Mouse (Mus musculus) cerebral cortex, adult 2 months (tissue): ENCODE data around the gene Slc34a3.

Experiments
- WGBS: fragments of 180-500 bp; shearing (Covaris S2); methylation state at CpG from one replicate; pipeline ENCODE4 v1.1.7; 2018; 5-methylcytosine and 5-hydroxymethylcytosine counted together

Slc34a3 gene

GRCm38 (mm10) chr2:25234050-25234449, at the start of gene Slc34a3:
Gene Slc34a3 (minus strand): TSS chr2:25234364.
- 86% methylated on average over 3 of the region's 3 CpGs for WGBS

GRCm38 (mm10) chr2:25278928-25279882, 45.0 kb upstream of the Slc34a3 start:
- WGBS, result 61% methylated on average over 13 of the region's 13 CpGs

GRCm38 (mm10) chr2:25273010-25273409, 38.8 kb upstream of the Slc34a3 start:
- WGBS, result 36% methylated on average over 16 of the region's 16 CpGs

DNA sequence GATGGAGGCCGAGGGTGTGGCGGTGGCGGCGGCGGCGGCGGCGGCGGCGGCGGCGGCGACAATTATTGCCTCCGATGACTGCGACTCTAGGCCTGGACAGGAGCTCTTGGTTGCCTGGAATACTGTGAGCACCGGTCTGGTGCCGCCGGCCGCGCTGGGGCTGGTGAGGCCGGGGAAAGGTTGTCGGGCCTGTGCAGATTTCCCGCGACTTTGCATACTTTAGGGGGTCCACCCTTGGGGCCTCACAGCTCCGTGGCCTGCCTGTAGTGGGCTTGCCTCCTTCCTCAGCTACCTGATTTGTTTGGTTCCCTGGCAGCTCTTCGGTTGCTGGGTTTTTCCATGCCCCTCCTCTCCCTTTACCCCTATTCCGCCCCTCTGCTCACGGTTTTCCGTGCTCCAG, 38.4 kb upstream of the Slc34a3 start:
- under 1% methylated on average over 29 of the region's 29 CpGs for WGBS

DNA sequence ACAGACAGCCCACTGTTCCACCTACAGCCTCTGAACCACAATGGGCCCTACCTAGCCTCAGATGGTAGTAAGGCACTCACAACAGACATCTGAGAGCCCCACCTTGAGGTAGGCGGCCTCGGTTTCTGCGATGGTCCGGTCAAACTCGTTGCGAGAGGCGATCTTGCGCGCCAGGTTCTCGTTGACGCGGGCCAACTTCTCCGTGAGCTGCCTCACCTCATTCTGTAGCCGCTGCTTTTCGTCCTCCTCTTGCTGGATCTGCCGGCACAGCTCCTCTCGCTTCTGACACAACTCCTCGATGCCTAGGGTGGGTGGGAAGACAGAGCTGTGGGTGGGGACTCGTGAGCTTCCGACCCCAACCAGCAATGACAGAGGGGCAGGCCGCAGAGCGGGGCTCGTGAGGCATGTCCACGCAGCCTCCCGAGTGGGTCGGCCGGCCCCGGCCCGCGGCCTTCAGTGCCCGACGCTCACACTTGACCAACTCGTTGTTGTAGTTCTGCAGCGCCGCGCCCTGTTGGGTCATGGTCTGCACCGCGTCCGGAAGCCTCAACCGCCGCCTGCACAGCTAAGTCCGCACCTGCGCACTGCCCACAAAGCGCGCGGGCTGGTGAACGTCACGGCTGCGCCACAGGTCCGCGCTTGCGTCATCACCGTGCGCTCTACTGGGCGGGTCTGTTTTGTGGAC, 37.8 kb upstream of the Slc34a3 start, which contains the start of the genes Ssna1 and Anapc2:
TSS of gene Ssna1 (minus strand) at position 612 of the 685 bp plus-strand sequence.
TSS of gene Anapc2 (plus strand) at position 652 of the 685 bp plus-strand sequence.
- under 1% methylated on average over 55 of the region's 55 CpGs for WGBS

GRCm38 (mm10) chr2:25267746-25268309, 33.7 kb upstream of the Slc34a3 start:
- WGBS, result 71% methylated on average over 4 of the region's 4 CpGs

- WGBS, result 26% methylated on average over 2 of the region's 2 CpGs
Observed at GRCm38 (mm10) chr2:25266720-25267119, 32.6 kb upstream of the Slc34a3 start.

GRCm38 (mm10) chr2:25265897-25266656, 31.9 kb upstream of the Slc34a3 start:
- WGBS, result 55% methylated on average over 6 of the region's 6 CpGs

- 62% methylated on average over 3 of the region's 3 CpGs for WGBS
Observed at GRCm38 (mm10) chr2:25264851-25265250, 30.7 kb upstream of the Slc34a3 start.

DNA sequence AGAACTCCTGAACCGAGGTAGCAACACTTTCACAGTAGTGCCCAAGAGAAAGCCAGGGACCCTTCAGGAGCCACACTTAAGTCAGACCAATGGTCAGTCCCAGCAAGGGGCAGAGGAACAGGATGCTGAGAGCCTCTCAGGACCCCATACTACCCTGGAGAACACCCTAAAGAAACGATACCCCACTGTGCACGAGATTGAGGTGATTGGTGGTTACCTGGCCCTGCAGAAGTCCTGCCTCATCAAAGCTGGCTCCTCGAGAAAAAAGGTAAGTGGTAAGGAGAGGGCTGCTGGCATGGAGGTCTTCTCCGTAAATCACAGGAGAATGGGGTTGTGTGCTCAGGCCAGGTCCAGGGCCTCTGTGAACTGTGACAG, 30.1 kb upstream of the Slc34a3 start:
- WGBS, result 77% methylated on average over 5 of the region's 5 CpGs

DNA sequence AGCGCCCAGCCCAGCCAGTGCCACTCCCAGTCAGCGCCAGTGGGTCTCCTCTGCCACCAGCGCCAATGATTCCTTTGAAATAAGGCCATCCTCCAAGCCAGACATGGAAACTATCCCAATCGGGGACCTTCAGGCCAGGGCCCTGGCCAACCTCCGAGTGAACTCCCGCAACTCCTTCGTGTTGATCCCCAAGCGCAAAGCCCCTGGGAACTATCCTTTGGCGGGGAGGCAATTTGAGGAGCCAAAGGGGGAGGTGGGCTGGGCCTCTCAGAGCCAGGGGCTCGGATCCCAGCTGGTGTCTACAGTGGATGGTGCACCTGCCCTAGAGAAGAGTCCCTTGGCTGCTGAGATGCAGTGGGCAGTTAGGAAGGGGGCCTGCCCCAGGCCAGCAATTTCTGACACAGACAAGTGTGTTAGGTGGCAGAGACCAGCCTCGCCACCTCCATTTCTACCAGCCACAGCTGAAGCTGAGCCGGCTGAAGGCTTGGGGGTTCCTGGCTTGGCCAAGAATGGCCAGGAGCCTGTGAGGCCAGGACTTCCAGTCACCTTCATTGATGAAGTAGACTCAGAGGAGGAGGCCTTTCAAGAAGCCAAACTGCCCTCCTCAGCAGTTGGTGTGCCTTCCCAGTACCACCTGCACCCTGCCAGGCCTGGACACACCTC, 29.6 kb upstream of the Slc34a3 start:
- WGBS, result 33% methylated on average over 12 of the region's 12 CpGs

DNA sequence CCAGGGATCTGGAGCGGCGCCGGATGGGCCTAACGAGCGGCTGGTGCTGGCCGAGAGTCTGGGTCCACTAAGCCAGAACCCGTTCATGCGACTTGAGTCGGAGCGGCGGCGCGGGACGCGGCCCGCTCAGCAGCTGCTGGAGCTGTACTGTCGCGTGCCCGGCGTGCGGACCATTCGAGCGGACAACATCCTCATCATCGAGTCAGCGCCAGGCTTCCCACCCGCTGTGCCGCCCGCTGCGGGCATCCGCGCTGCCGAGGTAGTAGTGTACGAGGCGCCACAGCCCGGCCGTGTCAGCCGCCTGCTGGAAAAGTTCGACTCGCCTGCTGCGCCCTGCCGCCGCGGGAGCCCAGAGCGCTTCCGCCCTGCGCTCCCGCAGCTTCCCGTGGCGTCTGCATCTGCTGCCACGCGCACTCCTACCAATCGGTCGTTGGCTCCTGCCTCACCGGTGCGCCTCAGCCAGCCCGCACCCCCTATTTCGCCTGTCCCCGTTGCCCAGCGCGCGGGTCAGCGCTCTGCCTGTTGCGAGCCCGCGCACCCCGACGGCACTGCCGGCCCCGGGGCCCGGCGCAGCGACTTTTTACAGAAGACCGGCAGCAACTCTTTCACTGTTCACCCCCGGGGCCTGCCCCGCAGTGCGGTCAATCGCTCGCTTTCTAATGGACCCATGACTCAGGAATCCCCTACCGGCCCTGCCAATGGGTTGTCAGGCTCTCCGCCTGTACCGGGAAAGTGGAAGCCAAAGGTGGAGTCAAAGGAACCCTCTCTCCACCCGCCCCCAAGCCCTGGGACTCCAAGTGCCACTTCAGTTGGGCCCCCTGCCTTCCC, 28.8 kb upstream of the Slc34a3 start:
- WGBS, result under 1% methylated on average over 82 of the region's 82 CpGs

DNA sequence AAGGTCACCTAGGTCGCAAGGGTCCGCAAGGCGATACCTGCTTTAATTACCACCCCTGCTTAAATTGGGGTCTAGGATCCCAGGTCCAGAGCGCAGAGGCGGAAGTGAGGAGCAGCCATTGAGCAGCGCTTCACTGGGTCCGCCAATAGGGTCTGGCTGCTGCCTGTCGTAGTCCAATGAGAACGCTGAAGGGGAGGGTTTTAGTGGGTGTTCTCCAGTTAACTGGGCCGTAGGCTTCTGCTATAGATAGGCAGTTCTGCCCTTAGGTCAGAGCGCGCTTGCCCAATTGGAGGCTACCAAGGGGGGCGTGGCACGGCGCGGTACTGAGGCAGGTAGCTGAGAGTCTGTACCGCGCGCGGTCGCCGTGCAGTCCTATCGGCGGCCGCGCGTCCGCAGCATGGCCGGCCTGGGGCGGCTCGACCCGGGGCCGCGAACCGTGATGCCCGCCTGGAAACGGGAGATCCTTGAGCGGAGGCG, 28.2 kb upstream of the Slc34a3 start, which contains the start of gene Tprn:
TSS of gene Tprn (plus strand) at position 328 of the 477 bp plus-strand sequence.
- WGBS, result under 1% methylated on average over 39 of the region's 39 CpGs

- 29% methylated on average over 12 of the region's 12 CpGs for WGBS
Observed at GRCm38 (mm10) chr2:25261870-25262269, 27.7 kb upstream of the Slc34a3 start.

DNA sequence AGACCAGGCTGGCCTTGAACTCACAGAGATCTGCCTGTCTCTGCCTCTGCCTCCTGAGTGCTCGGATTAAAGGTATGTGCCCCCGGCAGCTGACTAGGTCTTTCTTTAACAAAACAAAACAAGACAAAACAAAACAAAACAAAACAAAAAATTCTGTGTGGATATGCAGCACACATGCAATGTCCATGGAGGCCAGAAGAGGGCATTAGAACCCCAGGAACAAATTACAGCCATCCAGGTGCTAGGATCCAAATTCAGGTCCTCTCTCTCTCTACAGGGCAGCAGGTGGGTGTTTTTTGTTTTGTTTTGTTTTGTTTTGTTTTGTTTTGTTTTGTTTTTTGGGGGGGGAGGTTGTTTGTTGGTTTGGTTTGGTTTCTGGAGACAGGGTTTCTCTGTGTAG, 24.7 kb upstream of the Slc34a3 start:
- 59% methylated on average over 2 of the region's 2 CpGs for whole genome bisulfite sequencing

DNA sequence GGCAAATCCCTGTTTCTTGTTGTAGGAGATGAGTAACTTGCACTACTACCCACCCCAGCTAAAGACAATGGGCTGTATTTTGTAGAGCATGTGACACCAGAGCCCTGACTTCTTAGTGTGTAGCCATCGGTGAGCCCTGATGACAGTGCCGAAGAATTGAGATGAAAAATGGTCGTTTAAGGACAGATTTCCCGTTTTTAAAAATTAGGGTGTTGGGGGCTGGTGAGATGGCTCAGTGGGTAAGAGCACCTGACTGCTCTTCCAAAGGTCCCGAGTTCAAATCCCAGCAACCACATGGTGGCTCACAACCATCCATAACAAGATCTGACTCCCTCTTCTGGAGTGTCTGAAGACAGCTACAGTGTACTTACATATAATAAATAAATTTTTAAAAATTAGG, 23.1 kb upstream of the Slc34a3 start:
- WGBS, result 77% methylated on average over 5 of the region's 5 CpGs

DNA sequence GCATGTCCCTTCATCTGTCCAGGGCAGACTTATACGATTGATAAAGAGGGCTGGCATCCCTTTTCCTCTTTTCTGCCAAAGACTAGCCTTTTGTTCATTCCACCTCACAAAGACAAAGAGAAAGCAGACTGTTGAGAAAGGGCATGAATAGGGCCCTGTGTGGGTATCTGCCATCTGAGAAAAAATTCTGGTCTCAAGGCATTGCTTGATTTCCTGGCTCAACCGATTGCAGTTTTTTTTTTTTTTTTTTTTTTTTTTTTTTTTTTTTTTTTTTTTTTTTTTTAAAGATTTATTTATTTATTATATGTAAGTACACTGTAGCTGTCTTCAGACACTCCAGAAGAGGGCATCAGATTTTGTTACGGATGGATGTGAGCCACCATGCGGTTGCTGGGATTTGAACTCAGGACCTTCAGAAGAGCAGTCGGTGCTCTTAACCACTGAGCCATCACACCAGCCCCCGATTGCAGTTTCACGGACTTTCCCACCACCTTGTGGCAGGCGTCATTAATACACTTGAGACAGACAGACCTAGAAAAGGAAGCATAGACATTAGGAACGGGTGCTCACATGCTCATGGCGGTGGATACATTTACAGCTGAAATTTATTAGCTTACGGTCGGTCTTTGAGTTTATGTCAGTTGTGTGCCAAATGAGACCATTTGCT, 22.4 kb upstream of the Slc34a3 start:
- WGBS, result 39% methylated on average over 12 of the region's 12 CpGs

- WGBS, result under 1% methylated on average over 39 of the region's 39 CpGs
Observed at GRCm38 (mm10) chr2:25255284-25255779, 21.2 kb upstream of the Slc34a3 start, which contains the start of gene Tmem203. Gene Tmem203 (plus strand): TSS chr2:25255439.

DNA sequence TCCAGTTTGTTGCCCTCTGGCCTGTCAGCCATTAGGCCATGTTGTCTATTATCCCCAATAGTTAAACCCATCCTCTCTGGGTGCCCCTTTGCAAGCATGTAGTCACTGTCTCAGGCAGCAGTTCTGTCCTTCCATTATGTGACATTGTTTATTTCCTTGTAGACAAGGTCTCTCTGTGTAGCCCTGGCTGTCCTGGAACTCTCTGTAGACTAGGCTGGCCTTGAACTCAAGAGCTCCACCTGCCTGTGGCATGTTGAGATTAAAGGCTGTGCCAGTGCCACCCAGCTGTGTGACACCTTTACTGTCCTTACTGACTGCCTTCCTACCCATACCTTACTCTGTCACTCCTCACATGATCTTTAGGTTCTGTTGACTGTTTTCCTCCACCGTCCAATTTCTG, 18.2 kb upstream of the Slc34a3 start:
- WGBS, result 89% methylated on average over 1 of the region's 1 CpGs
